Mouse (Mus musculus): ENCODE measurements around the gene Msl3. TPM values are rescaled to one million over a fixed set of nuclear protein-coding genes. Genes with fewer than 3 reads are reported as not detected.
A peak's percentile ranks its signal among the peaks of the same experiment; 100 is the strongest.
"Not testable (repeated sequence)": the region's sequence is repeated elsewhere in the genome, so short reads cannot be mapped to it uniquely, and the experiment has no call there.

Gene Msl3
- 36.2 and 44.7 TPM in 2 replicates for polyA plus RNA-seq (2015; fragmentation: Nextera tagmentation; extraction: Ambion mirVana)

DNA sequence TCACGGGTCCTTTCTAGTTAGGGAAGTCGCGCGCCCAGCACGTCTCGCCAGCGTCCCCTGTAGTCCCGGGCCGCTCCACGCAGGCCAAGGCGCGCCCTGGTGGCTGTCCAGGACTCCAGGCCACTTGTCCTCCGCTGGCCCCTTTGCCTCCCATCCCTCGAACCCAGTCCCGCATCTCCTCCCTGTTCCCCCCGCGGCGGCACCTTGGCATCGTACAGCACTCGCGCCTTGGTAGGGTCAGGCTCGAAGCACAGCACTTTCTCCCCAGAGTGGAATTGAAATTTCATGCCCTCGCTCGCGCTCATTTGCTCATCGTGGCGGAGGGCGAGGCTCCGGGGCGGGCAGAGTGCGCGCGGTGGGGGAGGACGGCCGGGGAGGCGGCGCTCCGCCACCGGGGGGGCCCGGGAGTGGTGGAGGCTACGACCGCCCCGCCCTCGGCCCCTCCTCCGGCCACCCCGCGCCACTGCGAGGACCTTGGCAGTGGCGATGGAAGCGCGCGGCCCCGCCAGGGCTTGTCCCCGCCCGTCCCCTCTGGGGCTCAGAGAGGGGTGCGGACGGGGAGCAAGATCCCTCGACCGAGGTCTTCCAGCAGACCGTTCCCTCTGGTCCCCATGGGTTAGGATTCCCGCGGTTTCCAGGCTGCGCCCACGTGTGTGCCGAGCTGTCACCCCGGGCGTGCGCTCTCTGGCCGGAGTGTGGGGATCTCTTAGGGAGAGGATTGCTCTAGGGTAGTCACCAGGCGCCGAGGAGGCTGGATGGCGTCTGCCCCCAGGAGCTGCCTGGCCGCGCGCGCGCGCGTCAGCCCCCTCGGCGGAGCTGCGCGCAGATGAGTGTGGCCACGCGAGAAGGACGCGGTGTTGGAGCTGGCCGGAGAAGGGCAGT is at the start of gene Msl3:
TSS of gene Msl3 (minus strand) at position 374 of the 882 bp plus-strand sequence.
- 13% methylated on average over 74 of the region's 88 CpGs for WGBS
- Histone ChIP-seq H3K4me3 (ENCODE audit: low read length) (peak within 1 kb of the TSS; percentile 58), H3K4me1 (ENCODE audit: control insufficient read depth, insufficient read depth, low read length) (no peaks in the 10 kb centered on the region; the same call in 1 of the 2 replicates)

DNA sequence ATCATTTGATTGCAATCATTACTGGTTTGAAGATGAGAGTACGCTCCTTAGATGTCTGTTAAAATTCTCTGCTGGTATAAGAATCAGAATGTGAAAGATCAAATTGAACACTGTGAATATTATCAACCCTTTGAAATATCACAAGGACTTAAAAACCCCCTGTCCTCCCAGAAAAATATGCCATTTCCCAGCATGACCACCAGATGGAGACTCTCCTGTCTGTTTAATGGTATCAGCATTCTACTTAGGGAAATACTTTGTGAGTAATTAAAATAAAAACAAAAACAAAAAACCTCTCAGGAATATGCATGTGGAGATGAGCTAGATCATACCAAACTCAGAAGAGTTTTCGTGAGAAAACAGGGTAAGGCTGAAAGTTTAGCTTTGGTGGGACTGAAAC is 44.3 kb upstream of the Msl3 start:
- H3K4me3 ChIP-seq (ENCODE audit: low read length): no peak overlapping the region
- no peak for ATAC-seq (replicated peaks; ENCODE audit: extremely low read depth, insufficient read depth, low FRiP score)
- no peak overlapping the region for H3K27ac ChIP-seq (ENCODE audit: low read length)
- H3K9me3 ChIP-seq (replicated peaks; ENCODE audit: control insufficient read depth, low read length): no peaks in the 10 kb centered on the region
- H3K27me3 ChIP-seq (ENCODE audit: control insufficient read depth, insufficient read depth, low read length): no peaks in the 10 kb centered on the region
- no peaks in the 10 kb centered on the region for H3K36me3 ChIP-seq (ENCODE audit: control insufficient read depth, insufficient read depth)
- WGBS: 57% methylated on average over 2 of the region's 2 CpGs
- H3K4me2 ChIP-seq (ENCODE audit: low read depth, low read length): no peak overlapping the region
- H3K9ac ChIP-seq (ENCODE audit: low read length): no peak overlapping the region
- H3K4me1 ChIP-seq (ENCODE audit: control insufficient read depth, insufficient read depth, low read length): no peaks in the 10 kb centered on the region

More for the DNA sequence above, at the start of gene Msl3:
- H3K4me2 ChIP-seq (ENCODE audit: low read depth, low read length): peak within 1 kb of the TSS; percentile 83
- no peaks in the 10 kb centered on the region for H3K27me3 ChIP-seq (ENCODE audit: control insufficient read depth, insufficient read depth, low read length)
- peak; percentile 92 for ATAC-seq (replicated peaks; ENCODE audit: extremely low read depth, insufficient read depth, low FRiP score)
- peak within 1 kb of the TSS; percentile 86 for H3K9ac ChIP-seq (ENCODE audit: low read length)
- H3K27ac ChIP-seq (ENCODE audit: low read length): peak within 1 kb of the TSS; percentile 99
- no peaks in the 10 kb centered on the region for H3K9me3 ChIP-seq (replicated peaks; ENCODE audit: control insufficient read depth, low read length)
- H3K36me3 ChIP-seq (ENCODE audit: control insufficient read depth, insufficient read depth): peaks cover 6% of the 10 kb centered on the region

DNA sequence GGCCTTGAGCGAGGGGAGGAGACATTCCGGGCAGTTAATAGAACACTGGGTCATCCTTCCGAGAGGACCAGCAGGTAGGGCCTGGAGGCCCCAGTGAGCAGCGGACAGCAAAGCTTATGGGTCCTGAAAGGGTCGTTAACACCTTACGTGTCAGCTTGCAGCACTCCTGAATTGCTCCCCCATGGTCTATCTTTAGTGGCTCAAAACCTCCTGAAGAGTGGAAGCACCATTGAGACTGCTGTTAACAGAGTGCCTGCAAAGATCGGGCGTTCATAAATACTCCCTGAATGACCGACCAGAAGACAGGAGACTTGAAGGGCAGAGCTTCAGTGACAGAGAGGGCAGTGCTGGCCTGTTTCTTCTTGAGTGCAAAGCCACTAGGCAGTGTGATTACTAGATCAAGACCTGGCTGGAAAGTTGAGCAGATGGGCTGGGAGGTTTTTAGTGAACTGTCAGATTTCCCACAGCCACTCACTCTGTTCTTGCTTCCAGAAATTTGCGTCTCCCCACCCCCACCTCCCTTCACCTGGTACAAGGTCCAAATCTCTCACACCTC is 787 bp upstream of the Msl3 start:
- Histone ChIP-seq H3K4me3 (ENCODE audit: low read length) (peak overlapping the region; percentile 58), H3K4me1 (ENCODE audit: control insufficient read depth, insufficient read depth, low read length) (no peaks in the 10 kb centered on the region; the same call in 1 of the 2 replicates), H3K4me2 (ENCODE audit: low read depth, low read length) (peak overlapping the region; percentile 83), H3K36me3 (ENCODE audit: control insufficient read depth, insufficient read depth) (peaks cover 3% of the 10 kb centered on the region), H3K27ac (ENCODE audit: low read length) (peak overlapping the region; percentile 99), H3K9me3 (replicated peaks; ENCODE audit: control insufficient read depth, low read length) (no peaks in the 10 kb centered on the region), H3K9ac (ENCODE audit: low read length) (peak overlapping the region; percentile 86), H3K27me3 (ENCODE audit: control insufficient read depth, insufficient read depth, low read length) (no peaks in the 10 kb centered on the region)
- WGBS: 17% methylated on average over 10 of the region's 10 CpGs
- ATAC-seq (replicated peaks; ENCODE audit: extremely low read depth, insufficient read depth, low FRiP score): no peak; the same call in 1 of the 2 replicates

DNA sequence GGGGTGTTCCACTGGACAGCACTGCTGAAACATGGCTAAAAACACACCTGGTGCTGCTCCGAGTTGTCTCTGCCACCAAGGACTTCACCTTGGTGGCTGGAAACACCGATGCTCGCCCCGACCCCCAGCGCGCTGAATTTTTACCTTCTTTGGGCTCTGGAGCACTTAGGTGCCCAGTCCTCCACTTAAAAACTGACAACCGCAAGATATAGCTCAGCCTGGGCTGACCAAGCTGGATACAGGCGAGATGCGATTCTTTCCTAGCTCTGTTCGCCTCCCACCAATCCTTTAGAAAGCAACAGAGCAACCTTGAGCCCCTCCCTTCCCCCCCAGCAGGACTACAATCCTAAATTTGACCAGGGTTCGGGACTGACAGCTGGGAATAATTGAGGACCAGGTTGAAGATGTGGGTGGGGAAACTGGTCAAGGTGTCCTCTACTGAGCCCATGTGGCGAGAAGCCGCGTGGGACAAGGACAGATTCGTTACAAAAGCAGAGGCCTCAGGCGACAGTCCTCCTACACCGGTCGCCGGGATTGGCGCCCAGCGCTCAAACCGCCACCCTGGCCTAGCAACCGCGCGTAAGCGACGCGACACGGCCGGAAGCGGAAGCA is 679 bp downstream of the Msl3 start:
- Histone ChIP-seq H3K4me1 (ENCODE audit: control insufficient read depth, insufficient read depth, low read length) (no peaks in the 10 kb centered on the region; the same call in 1 of the 2 replicates), H3K27me3 (ENCODE audit: control insufficient read depth, insufficient read depth, low read length) (no peaks in the 10 kb centered on the region), H3K4me2 (ENCODE audit: low read depth, low read length) (peak overlapping the region; percentile 83), H3K4me3 (ENCODE audit: low read length) (peak overlapping the region; percentile 58), H3K36me3 (ENCODE audit: control insufficient read depth, insufficient read depth) (peaks cover 9% of the 10 kb centered on the region), H3K9ac (ENCODE audit: low read length) (peak overlapping the region; percentile 86), H3K9me3 (replicated peaks; ENCODE audit: control insufficient read depth, low read length) (no peaks in the 10 kb centered on the region), H3K27ac (ENCODE audit: low read length) (peak overlapping the region; percentile 99)
- 18% methylated on average over 31 of the region's 31 CpGs for WGBS
- no peak for ATAC-seq (replicated peaks; ENCODE audit: extremely low read depth, insufficient read depth, low FRiP score)

DNA sequence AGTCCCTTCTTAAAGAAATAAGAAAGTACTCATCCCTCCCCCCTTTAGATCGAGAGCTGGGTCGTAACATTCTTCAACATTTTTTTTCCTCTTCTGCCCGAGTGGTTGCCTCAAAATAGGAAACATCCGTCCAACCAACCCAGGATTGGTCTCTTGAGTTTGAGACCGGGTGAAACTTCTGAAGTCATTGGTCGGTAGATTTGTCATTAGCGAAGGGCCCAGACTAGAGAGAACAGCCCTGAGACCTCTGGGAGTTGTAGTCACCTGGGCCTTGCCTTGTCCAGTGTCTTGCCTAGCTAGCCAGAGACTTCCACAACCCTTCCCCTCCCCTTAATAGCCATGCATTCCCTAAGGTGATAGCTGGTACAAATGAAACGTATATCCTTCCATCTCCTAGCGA is 1.3 kb downstream of the Msl3 start:
- Histone ChIP-seq H3K27ac (ENCODE audit: low read length) (peak overlapping the region; percentile 99), H3K36me3 (ENCODE audit: control insufficient read depth, insufficient read depth) (peaks cover 9% of the 10 kb centered on the region), H3K9ac (ENCODE audit: low read length) (peak overlapping the region; percentile 86), H3K9me3 (replicated peaks; ENCODE audit: control insufficient read depth, low read length) (no peaks in the 10 kb centered on the region), H3K4me2 (ENCODE audit: low read depth, low read length) (peak overlapping the region; percentile 83), H3K4me3 (ENCODE audit: low read length) (peak overlapping the region; percentile 58), H3K27me3 (ENCODE audit: control insufficient read depth, insufficient read depth, low read length) (no peaks in the 10 kb centered on the region), H3K4me1 (ENCODE audit: control insufficient read depth, insufficient read depth, low read length) (no peaks in the 10 kb centered on the region; the same call in 1 of the 2 replicates)
- ATAC-seq (replicated peaks; ENCODE audit: extremely low read depth, insufficient read depth, low FRiP score): peak; percentile 61
- WGBS: 14% methylated on average over 9 of the region's 9 CpGs

DNA sequence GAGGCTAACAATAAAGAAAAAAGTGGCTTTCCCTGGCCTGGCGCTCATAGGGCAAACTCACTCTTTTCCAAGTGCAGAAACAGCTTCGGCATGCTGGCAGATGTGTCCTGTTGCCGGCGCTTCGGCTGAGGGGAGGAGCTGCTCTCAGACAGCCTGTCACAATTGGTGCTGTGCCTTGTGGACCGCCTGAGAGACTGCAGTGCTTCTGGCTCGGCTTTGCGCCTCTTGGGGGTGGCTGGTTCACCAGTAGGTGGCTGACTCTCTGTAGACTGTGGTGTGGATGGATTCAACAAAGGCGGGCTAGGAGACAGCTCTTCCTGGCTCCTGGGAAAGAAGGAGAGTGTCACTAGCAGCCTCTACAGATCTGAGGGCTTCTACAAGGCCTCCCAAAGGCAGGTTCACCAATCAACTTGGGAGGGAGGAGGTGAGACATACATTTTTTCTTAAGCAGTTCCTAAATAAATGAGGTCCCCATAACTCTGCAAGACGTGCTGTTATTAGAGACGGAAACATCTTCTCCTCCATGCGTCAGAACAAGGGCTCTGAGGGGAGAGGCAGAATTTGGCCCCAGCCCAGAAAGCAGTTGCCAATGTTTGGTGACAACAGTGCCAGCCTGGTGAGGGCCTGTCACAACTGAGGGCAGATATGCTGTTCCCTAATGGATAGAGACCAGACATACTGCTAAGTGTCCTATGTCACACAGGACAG is 9.6 kb downstream of the Msl3 start:
- H3K36me3 ChIP-seq (ENCODE audit: control insufficient read depth, insufficient read depth): peaks cover 10% of the 10 kb centered on the region; the same call in 1 of the 2 replicates
- no peak overlapping the region for H3K4me2 ChIP-seq (ENCODE audit: low read depth, low read length)
- H3K27me3 ChIP-seq (ENCODE audit: control insufficient read depth, insufficient read depth, low read length): no peaks in the 10 kb centered on the region
- H3K4me3 ChIP-seq (ENCODE audit: low read length): no peak overlapping the region
- WGBS: 41% methylated on average over 12 of the region's 12 CpGs
- no peak overlapping the region for H3K9ac ChIP-seq (ENCODE audit: low read length)
- H3K4me1 ChIP-seq (ENCODE audit: control insufficient read depth, insufficient read depth, low read length): no peaks in the 10 kb centered on the region
- no peaks in the 10 kb centered on the region for H3K9me3 ChIP-seq (replicated peaks; ENCODE audit: control insufficient read depth, low read length)
- peak; percentile 88 for ATAC-seq (replicated peaks; ENCODE audit: extremely low read depth, insufficient read depth, low FRiP score)
- no peak overlapping the region; the same call in 1 of the 2 replicates for H3K27ac ChIP-seq (ENCODE audit: low read length)

DNA sequence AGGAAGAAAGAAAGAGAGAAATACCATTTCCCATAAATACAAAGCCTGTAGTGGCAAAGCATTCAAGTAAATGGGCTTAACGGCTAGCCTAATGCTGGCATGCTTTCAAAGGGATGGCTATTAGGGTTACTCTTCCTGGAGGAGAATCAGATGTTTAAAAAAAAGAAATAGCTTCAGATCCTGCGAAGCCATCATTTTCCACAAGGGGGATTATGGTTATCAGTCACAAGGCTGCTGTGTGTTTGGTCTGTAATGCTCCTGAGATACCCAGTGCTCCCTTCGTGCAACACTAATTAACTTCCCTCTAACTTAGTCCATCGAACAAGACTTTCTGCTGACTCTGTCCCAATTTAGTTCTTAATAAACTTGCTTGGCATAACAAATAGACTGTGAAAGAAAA is 13.5 kb downstream of the Msl3 start:
- Histone ChIP-seq H3K27ac (ENCODE audit: low read length) (no peak overlapping the region), H3K4me2 (ENCODE audit: low read depth, low read length) (no peak overlapping the region), H3K4me3 (ENCODE audit: low read length) (no peak overlapping the region), H3K9me3 (replicated peaks; ENCODE audit: control insufficient read depth, low read length) (no peaks in the 10 kb centered on the region), H3K36me3 (ENCODE audit: control insufficient read depth, insufficient read depth) (peaks cover 15% of the 10 kb centered on the region), H3K27me3 (ENCODE audit: control insufficient read depth, insufficient read depth, low read length) (no peaks in the 10 kb centered on the region), H3K9ac (ENCODE audit: low read length) (no peak overlapping the region), H3K4me1 (ENCODE audit: control insufficient read depth, insufficient read depth, low read length) (no peaks in the 10 kb centered on the region)
- no peak for ATAC-seq (replicated peaks; ENCODE audit: extremely low read depth, insufficient read depth, low FRiP score)
- WGBS: 65% methylated on average over 4 of the region's 4 CpGs

DNA sequence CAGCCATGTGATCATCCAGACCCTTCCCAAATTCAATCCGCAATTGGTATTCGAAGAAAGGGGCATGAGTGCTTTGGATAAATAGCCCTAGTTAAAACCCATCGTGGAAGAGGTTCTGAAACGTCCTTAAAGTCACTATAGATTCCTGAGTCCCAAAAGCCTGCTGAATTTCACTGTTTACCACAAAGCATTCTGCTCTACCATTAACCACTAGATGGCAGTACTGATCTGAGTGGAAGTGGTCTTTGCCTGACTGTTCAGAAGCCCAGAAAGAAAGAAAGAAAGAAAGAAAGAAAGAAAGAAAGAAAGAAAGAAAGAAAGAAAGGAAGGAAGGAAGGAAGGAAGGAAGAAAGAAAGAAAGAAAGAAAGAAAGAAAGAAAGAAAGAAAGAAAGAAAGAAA is 13.9 kb downstream of the Msl3 start:
- H3K4me3 ChIP-seq (ENCODE audit: low read length); H3K27me3 ChIP-seq (ENCODE audit: control insufficient read depth, insufficient read depth, low read length); H3K9me3 ChIP-seq (replicated peaks; ENCODE audit: control insufficient read depth, low read length); H3K27ac ChIP-seq (ENCODE audit: low read length); H3K9ac ChIP-seq (ENCODE audit: low read length); H3K4me2 ChIP-seq (ENCODE audit: low read depth, low read length); ATAC-seq (replicated peaks; ENCODE audit: extremely low read depth, insufficient read depth, low FRiP score); H3K4me1 ChIP-seq (ENCODE audit: control insufficient read depth, insufficient read depth, low read length): not testable (repeated sequence)
- peaks cover 15% of the 10 kb centered on the region for H3K36me3 ChIP-seq (ENCODE audit: control insufficient read depth, insufficient read depth)
- 61% methylated on average over 4 of the region's 4 CpGs for WGBS
